Mouse (Mus musculus): ENCODE measurements around the gene Olfr1025-ps1.

Gene Olfr1025-ps1

GRCm38 (mm10) chr2:85914893-85915292 lies at the start of gene Olfr1025-ps1:
Gene Olfr1025-ps1, plus strand, starts transcription at chr2:85915193.
- DNase-seq (ENCODE audit: low spot score) = no peak

GRCm38 (mm10) chr2:85868294-85868693 lies 46.7 kb upstream of the Olfr1025-ps1 start, which contains the start of gene Olfr1022:
Gene Olfr1022, plus strand, starts transcription at chr2:85868594.
- DNase-seq (ENCODE audit: low spot score) = no peak

GRCm38 (mm10) chr2:85885340-85885739 lies 29.7 kb upstream of the Olfr1025-ps1 start, which contains the start of gene Olfr1023:
Gene Olfr1023, plus strand, starts transcription at chr2:85885640.
- DNase-seq (ENCODE audit: low spot score) = no peak

GRCm38 (mm10) chr2:85904952-85905351 lies 10.0 kb upstream of the Olfr1025-ps1 start, which contains the start of gene Olfr1024:
Gene Olfr1024, minus strand, starts transcription at chr2:85905052.
- DNase-seq (ENCODE audit: low spot score) = no peak

GRCm38 (mm10) chr2:85913197-85913596 lies 1.8 kb upstream of the Olfr1025-ps1 start:
- DNase-seq (ENCODE audit: low spot score) = no peak

GRCm38 (mm10) chr2:85921258-85921657 lies 6.3 kb downstream of the Olfr1025-ps1 start, which contains the start of gene Olfr1026:
Gene Olfr1026, plus strand, starts transcription at chr2:85921558.
- no peak for DNase-seq (ENCODE audit: low spot score)

GRCm38 (mm10) chr2:85950137-85950536 lies 35.1 kb downstream of the Olfr1025-ps1 start, which contains the start of gene Olfr1028:
Gene Olfr1028, plus strand, starts transcription at chr2:85950437.
- DNase-seq (ENCODE audit: low spot score) = no peak
